Comparison of ENCODE assay signal across 39 mouse cellular contexts in the genomic region with DNA sequence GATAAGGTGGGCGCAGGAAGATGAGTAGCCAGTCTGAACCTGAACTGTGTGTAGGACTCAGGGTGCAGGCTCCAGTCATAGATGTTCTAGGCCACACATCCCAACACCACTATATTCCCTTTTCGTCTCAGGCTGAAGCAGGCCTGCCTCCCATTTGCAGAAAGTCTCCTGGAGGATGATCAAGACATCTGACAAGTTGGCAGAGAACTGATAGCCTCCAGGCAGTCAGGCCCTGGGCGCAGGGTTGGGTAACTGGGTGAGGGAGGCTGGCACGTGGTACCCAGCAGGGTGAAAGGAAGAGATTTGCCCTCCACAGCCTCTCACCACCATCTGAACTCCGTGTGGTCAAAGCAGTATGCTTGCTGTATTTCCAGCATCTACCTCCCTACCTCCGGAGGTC. TPM values are rescaled to one million over a fixed set of nuclear protein-coding genes. Genes with fewer than 3 reads are reported as not detected.
"Had no signal": no experiment of that assay in that cellular context is flagged by ENCODE, and none has a peak within 500 bp of the region (broad histone marks: within the 10 kb centered on the region; RNA-seq: fewer than 3 reads in every experiment).

No protein-coding gene starts in this region.

- H3K4me1 ChIP-seq: heart, embryonic 12.5 days; intestine, embryonic 15.5 days; limb, embryonic 12.5 days; liver, embryonic 13.5 days; liver, embryonic 15.5 days had no signal

- DNase-seq: gastrocnemius, postnatal 14 days; heart, adult 2 months; heart, postnatal 10 days; heart, postnatal 4 days; kidney, adult 18-20 months; kidney, adult 8-10 months; kidney, postnatal 10 days; kidney, postnatal 25 days; kidney, postnatal 4 days; liver; liver, embryonic 13.5 days; lung, adult 18-20 months had no signal

- H3K36me3 ChIP-seq: heart, embryonic 12.5 days; hindbrain, embryonic 10.5 days; hindbrain, embryonic 12.5 days; intestine, embryonic 15.5 days; limb, embryonic 10.5 days; limb, embryonic 12.5 days; liver, embryonic 13.5 days; liver, embryonic 15.5 days had no signal

- H3K27me3 ChIP-seq: hindbrain, embryonic 12.5 days; intestine, embryonic 15.5 days; limb, embryonic 12.5 days had no signal

- H3K9me3 ChIP-seq: heart, embryonic 12.5 days; hindbrain, embryonic 10.5 days; hindbrain, embryonic 12.5 days; intestine, embryonic 15.5 days; limb, embryonic 10.5 days; limb, embryonic 12.5 days; liver, embryonic 13.5 days; liver, embryonic 15.5 days had no signal

- H3K4me3 ChIP-seq: heart, adult 2 months; heart, embryonic 12.5 days; hindbrain, embryonic 10.5 days; hindbrain, embryonic 12.5 days; intestine, embryonic 15.5 days; layer of hippocampus, adult 2 months; left cerebral cortex, adult 2 months; limb, embryonic 10.5 days; limb, embryonic 12.5 days; liver, embryonic 13.5 days; liver, embryonic 15.5 days had no signal

- H3K27ac ChIP-seq: heart, adult 2 months; hindbrain, embryonic 10.5 days; hindbrain, embryonic 12.5 days; hindbrain, embryonic 14.5 days; intestine, embryonic 15.5 days; layer of hippocampus, adult 2 months; left cerebral cortex, adult 2 months; limb, embryonic 10.5 days; limb, embryonic 12.5 days; liver, embryonic 13.5 days; liver, embryonic 15.5 days had no signal

RNA-seq across cellular contexts. Expression of a gene that starts 5.8 kb away (rescaled TPM):
- total RNA-seq: granulocyte monocyte progenitor cell, adult 5-6 weeks had no signal

RNA-seq across cellular contexts. Expression of a gene that starts 38.9 kb away (rescaled TPM):
- total RNA-seq: gastrocnemius, postnatal 14 days; gastrocnemius, postnatal 4 days; granulocyte monocyte progenitor cell, adult 5-6 weeks; heart, adult 2 months; heart, postnatal 10 days; heart, postnatal 25 days; heart, postnatal 4 days; layer of hippocampus, adult 2 months; layer of hippocampus, postnatal 10 days; layer of hippocampus, postnatal 25 days; left cerebral cortex, adult 2 months; left cerebral cortex, postnatal 14 days; left cerebral cortex, postnatal 36 days had no signal
- polyA plus RNA-seq: heart, adult 2 months; heart, embryonic 12.5 days; heart, embryonic 14.5 days; heart, embryonic 16.5 days; hindbrain, embryonic 10.5 days; hindbrain, embryonic 12.5 days; hindbrain, embryonic 14.5 days; hindbrain, embryonic 16.5 days; inflammation-experienced regulatory T-cells, adult 6 months; intestine, embryonic 15.5 days; intestine, postnatal 0 days; kidney, embryonic 14.5 days; kidney, embryonic 16.5 days; limb, embryonic 10.5 days; limb, embryonic 12.5 days; limb, embryonic 14.5 days; liver, embryonic 11.5 days; liver, embryonic 13.5 days; liver, embryonic 15.5 days had no signal

RNA-seq across cellular contexts. Expression of a gene that starts 56.3 kb away (rescaled TPM):
- total RNA-seq: gastrocnemius, adult 18-20 months; gastrocnemius, postnatal 4 days; granulocyte monocyte progenitor cell, adult 5-6 weeks; heart, postnatal 10 days; heart, postnatal 25 days had no signal
